Mouse (Mus musculus) liver, postnatal 0 days (tissue): ENCODE results near the gene Gmpr2. TPM values are rescaled to one million over a fixed set of nuclear protein-coding genes. Genes with fewer than 3 reads are reported as not detected.
A peak's percentile ranks its signal among the peaks of the same experiment; 100 is the strongest.

ENCODE experiments used
- ATAC-seq: fragments of 200-750 bp; cut with Nextera tagmentation; 2 replicates; pipeline ENCODE4 v1.8.0; 2017; ENCODE audit warnings: mild to moderate bottlenecking, moderate library complexity
- DNase-seq: peaks from one replicate; pipeline ENCODE4 v3.0.0-alpha.2; 2016
- H3K27ac ChIP-seq: fragments of 300-500 bp; sonication (generic); 2 replicates; pipeline ENCODE4 v1.5.1; 2014; ENCODE audit warnings: antibody characterized with exemption, moderate library complexity, mild to moderate bottlenecking, low read depth
- H3K27me3 ChIP-seq: fragments of 300-500 bp; sonication (generic); 2 replicates; pipeline ENCODE4 v1.6.1; 2014; ENCODE audit warnings: low read length, control low read depth, mixed read lengths; ENCODE audit not compliant: insufficient read depth
- H3K36me3 ChIP-seq: fragments of 300-500 bp; sonication (generic); replicated peaks from 2 replicates; pipeline ENCODE4 v1.6.1; 2014; ENCODE audit warnings: mild to moderate bottlenecking, control low read depth, low read length, moderate library complexity, mixed read lengths; ENCODE audit not compliant: insufficient read depth
- H3K4me1 ChIP-seq: fragments of 300-500 bp; sonication (generic); 2 replicates; pipeline ENCODE4 v1.6.1; 2014; ENCODE audit warnings: antibody characterized with exemption, mild to moderate bottlenecking, control low read depth; ENCODE audit not compliant: insufficient read depth
- H3K4me2 ChIP-seq: fragments of 300-500 bp; sonication (generic); 2 replicates; pipeline ENCODE4 v1.6.1; 2014; ENCODE audit warnings: low read depth, mild to moderate bottlenecking, low read length, moderate library complexity, mixed read lengths
- H3K4me3 ChIP-seq: fragments of 300-500 bp; sonication (generic); 2 replicates; pipeline ENCODE4 v1.5.1; 2014; ENCODE audit warnings: low read depth, low read length
- H3K9ac ChIP-seq: fragments of 300-500 bp; sonication (generic); replicated peaks from 2 replicates; pipeline ENCODE4 v1.6.1; 2014; ENCODE audit warnings: mild to moderate bottlenecking, moderate library complexity
- H3K9me3 ChIP-seq: fragments of 300-500 bp; sonication (generic); 2 replicates; pipeline ENCODE4 v1.6.1; 2016; ENCODE audit warnings: mild to moderate bottlenecking, control low read depth, low read length, mixed read lengths
- CTCF ChIP-seq: sonication (generic); IDR thresholded peaks from 2 replicates; pipeline ENCODE4 v1.5.1; 2016; ENCODE audit warnings: antibody characterized with exemption, low read depth
- EP300 ChIP-seq: IDR thresholded peaks from 2 replicates; pipeline ENCODE4 v1.6.1; 2016; ENCODE audit warnings: antibody characterized with exemption, low read depth, mild to moderate bottlenecking
- WGBS: fragments of 180-500 bp; shearing (Covaris S2); extraction: QIAGEN DNeasy Blood & Tissue Kit; methylation state at CpG from one replicate; pipeline ENCODE4 v1.1.7; 2014; ENCODE audit not compliant: insufficient replicate concordance; 5-methylcytosine and 5-hydroxymethylcytosine counted together
- polyA plus RNA-seq: library from polyadenylated mRNA; unstranded; fragments of >200 nt; fragmentation: Nextera tagmentation; extraction: Ambion mirVana; gene quantifications from 2 replicates; pipeline ENCODE4 v1.2.1, GENCODE M21; 2015

The Gmpr2 gene
- polyA plus RNA-seq, 1 experiment from 2014 or later: 17.4 TPM

DNA sequence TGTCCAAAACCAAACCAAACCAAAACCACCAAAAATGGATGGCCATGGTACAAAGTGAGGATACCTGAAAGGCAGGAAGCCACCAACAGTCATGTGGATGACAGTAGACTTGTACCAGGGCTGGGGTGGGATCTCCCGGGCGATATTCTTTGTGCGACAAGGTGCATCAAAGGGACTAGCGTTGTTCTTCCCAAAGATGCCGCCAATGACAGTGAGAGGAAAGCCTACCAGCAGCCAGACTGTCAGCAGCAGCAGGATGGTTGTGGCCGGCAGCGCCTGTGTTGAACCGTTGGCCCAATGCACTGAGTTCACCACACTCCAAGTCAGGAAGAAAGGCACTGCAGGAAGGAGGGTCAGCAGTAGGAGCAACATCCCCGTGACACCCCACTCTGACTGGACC is 33.9 kb upstream of the Gmpr2 start, which contains the start of gene Gm49378:
Gene Gm49378, minus strand, starts transcription at position 101 of the 400 bp plus-strand sequence.
- Histone ChIP-seq H3K9me3 (no peaks in the 10 kb centered on the region), H3K36me3 (peaks cover 62% of the 10 kb centered on the region), H3K4me2 (no peak within 1 kb of the TSS), H3K27me3 (no peaks in the 10 kb centered on the region), H3K9ac (no peak within 1 kb of the TSS), H3K4me3 (no peak within 1 kb of the TSS), H3K27ac (no peak within 1 kb of the TSS), H3K4me1 (peaks cover 14% of the 10 kb centered on the region)
- no peak for TF ChIP-seq EP300
- TF ChIP-seq CTCF: no peak
- 97% methylated on average over 9 of the region's 9 CpGs for WGBS
- ATAC-seq (no peak), DNase-seq (no peak)

DNA sequence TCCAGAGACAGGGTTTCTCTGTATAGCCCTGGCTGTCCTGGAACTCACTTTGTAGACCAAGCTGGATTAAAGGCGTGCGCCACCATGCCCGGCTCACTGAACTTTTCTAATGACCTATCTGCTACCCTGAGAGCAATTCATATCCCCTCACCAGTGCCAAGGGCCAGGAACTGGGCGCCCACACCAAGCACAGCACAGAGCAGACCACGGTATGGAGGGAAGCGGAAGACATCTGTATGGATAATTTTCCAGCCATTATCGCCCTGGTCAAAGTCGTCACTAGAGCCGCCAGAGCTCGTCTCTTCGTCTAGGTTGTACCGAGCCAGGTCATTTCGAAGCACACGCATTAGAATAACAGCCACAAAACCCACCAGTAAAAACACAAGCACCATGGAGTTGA is 30.9 kb upstream of the Gmpr2 start:
- no peak overlapping the region for H3K4me3 ChIP-seq
- H3K27ac ChIP-seq: no peak overlapping the region
- H3K4me2 ChIP-seq: no peak overlapping the region
- H3K9me3 ChIP-seq: no peaks in the 10 kb centered on the region
- TF ChIP-seq CTCF (no peak), EP300 (no peak)
- no peaks in the 10 kb centered on the region for H3K27me3 ChIP-seq
- no peak for DNase-seq
- peaks cover 19% of the 10 kb centered on the region for H3K4me1 ChIP-seq
- peaks cover 47% of the 10 kb centered on the region for H3K36me3 ChIP-seq
- no peak overlapping the region for H3K9ac ChIP-seq
- 95% methylated on average over 14 of the region's 14 CpGs for WGBS
- ATAC-seq: no peak

DNA sequence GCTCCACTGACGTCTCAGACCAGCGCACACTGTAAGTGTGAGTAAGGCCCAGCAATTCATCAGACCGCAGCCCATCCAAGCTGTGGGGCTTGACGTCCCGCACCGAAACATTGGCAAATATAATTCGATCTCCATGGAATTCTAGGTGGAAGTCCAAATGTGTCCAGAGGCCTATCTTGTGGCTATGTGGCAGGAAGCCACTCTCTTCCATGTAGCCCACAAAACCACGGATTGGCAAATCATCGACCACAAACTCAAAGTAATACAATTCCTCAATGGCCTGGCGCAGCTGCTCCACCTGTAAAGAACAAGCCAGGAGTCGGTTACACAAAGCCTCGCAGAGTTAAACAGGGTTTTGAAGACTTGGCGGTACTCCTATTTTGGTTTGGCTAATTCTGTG is 30.4 kb upstream of the Gmpr2 start:
- Histone ChIP-seq H3K36me3 (peaks cover 46% of the 10 kb centered on the region), H3K4me1 (peaks cover 19% of the 10 kb centered on the region), H3K4me3 (no peak overlapping the region), H3K27ac (no peak overlapping the region), H3K27me3 (no peaks in the 10 kb centered on the region), H3K9ac (no peak overlapping the region), H3K9me3 (no peaks in the 10 kb centered on the region), H3K4me2 (no peak overlapping the region)
- ATAC-seq (no peak), DNase-seq (no peak)
- TF ChIP-seq CTCF (no peak), EP300 (no peak)
- 85% methylated on average over 13 of the region's 13 CpGs for WGBS

GRCm38 (mm10) chr14:55642679-55643059 is 29.1 kb upstream of the Gmpr2 start:
- TF ChIP-seq CTCF (no peak), EP300 (no peak)
- H3K27me3 ChIP-seq: no peaks in the 10 kb centered on the region
- peaks cover 19% of the 10 kb centered on the region for H3K4me1 ChIP-seq
- no peak for DNase-seq
- H3K36me3 ChIP-seq: peaks cover 40% of the 10 kb centered on the region
- peak overlapping the region; percentile 94 for H3K27ac ChIP-seq
- H3K9ac ChIP-seq: peak overlapping the region; percentile 85
- WGBS: 16% methylated on average over 8 of the region's 8 CpGs
- peak overlapping the region; percentile 92 for H3K4me2 ChIP-seq
- peak overlapping the region; percentile 77 for H3K4me3 ChIP-seq
- H3K9me3 ChIP-seq: no peaks in the 10 kb centered on the region
- ATAC-seq: peak; percentile 6; the same call in 1 of the 2 replicates

DNA sequence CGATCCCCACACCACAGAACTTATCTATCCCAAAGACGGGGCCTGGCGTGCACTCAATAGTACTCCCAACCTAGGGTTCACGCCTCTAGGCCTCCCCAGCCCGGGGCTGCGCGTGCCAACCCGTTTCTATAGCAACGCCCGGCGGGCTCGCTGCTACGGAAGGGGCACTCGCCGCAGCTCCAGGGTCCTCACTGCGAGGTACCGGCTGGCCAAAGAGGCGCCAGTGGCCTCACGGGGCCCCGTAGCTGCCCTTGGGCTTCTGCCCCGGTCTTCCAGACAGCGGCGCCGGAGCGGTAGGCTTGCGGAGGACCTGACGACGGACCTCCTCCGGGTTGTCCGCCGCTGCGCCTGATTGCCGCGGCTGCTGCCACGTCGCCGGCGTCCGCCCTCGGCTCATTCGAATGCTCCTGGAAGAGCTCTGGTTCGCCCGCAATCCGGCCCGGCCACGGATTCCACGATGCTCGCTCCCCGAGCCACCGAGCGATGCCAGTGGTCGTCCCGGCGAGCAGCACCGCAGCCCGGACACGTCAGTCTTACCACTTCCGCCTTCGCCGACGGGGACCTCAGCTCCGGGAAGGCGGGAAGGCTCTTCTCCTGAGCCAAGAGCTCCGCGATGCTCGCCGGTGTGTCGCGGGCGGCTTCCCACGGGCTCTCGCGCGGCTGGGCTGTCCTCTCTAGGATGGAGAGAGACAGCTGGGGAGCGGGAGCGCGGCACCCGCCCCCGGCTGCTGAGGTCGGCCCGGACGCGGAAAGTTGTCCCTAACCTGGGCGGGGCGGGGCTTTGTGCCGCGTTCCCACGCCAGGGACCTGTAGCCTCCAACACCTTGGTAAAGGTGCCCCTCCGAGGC is 28.5 kb upstream of the Gmpr2 start, which contains the start of gene Tm9sf1:
Gene Tm9sf1, minus strand, starts transcription at position 747 of the 848 bp plus-strand sequence.
- H3K4me1 ChIP-seq: peaks cover 19% of the 10 kb centered on the region
- H3K4me2 ChIP-seq: peak within 1 kb of the TSS; percentile 92
- H3K36me3 ChIP-seq: peaks cover 33% of the 10 kb centered on the region
- H3K27ac ChIP-seq: peak within 1 kb of the TSS; percentile 94
- no peaks in the 10 kb centered on the region for H3K9me3 ChIP-seq
- ATAC-seq (peak; percentile 92), DNase-seq (peak; percentile 89)
- TF ChIP-seq EP300 (peak; percentile 39; the same call in 1 of the 2 replicates), CTCF (0 out of 2 replicates have a peak, but pooled peaks have one; percentile 13)
- WGBS: under 1% methylated on average over 84 of the region's 89 CpGs
- H3K27me3 ChIP-seq: no peaks in the 10 kb centered on the region
- peak within 1 kb of the TSS; percentile 85 for H3K9ac ChIP-seq
- peak within 1 kb of the TSS; percentile 77 for H3K4me3 ChIP-seq

DNA sequence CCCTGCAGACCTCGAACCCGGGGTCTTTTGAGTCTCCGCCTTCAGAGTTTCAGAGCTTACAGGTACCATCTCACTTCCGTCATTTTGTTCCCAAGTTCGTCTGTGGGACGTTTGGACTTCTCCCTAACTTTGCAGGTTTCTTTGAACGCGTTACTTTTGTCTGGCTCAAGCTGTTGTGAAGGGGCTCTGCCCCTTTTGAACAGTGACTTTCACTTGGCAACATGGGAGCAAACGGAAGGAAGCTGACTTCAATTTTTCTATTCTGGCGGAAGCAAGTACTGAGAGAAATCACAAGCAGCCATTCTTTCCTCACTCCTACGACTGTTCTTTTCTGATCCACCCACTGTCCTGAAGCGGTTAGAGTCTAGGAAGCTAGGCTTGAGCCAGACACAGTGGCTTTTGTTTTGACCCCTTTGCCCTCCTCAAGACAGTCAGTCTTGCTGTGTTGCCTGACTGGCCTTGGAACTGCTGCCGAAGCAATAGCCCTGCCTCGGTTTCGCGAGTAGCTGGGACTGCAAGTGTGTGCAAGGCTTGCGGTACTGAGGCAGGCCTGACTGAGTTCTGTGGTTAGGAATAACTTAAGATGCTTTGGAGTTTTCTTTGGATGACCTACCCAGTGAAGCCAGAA is 27.4 kb upstream of the Gmpr2 start:
- 15% methylated on average over 17 of the region's 17 CpGs for WGBS
- Histone ChIP-seq H3K4me2 (peak overlapping the region; percentile 92), H3K9ac (peak overlapping the region; percentile 85), H3K27ac (peak overlapping the region; percentile 94), H3K4me3 (peak overlapping the region; percentile 77), H3K4me1 (peaks cover 19% of the 10 kb centered on the region), H3K27me3 (no peaks in the 10 kb centered on the region), H3K9me3 (no peaks in the 10 kb centered on the region), H3K36me3 (peaks cover 23% of the 10 kb centered on the region)
- DNase-seq (no peak), ATAC-seq (no peak)
- TF ChIP-seq CTCF (no peak), EP300 (no peak)
